Mouse (Mus musculus): Measurements from ENCODE around the gene Trir. TPM values are rescaled to one million over a fixed set of nuclear protein-coding genes. Genes with fewer than 3 reads are reported as not detected.
A peak's percentile ranks its signal among the peaks of the same experiment; 100 is the strongest.

Trir gene
- polyA plus RNA-seq (2012; rRNA removed) (163 and 168 TPM in 2 replicates), polyA plus RNA-seq (2014; fragmentation: Nextera tagmentation; extraction: Ambion mirVana) (135 and 156 TPM in 2 replicates)

- WGBS = 0% methylated on average over 49 of the region's 75 CpGs
- Histone ChIP-seq H3K27ac (replicated peaks; ENCODE audit: low read depth, low read length) (peak within 1 kb of the TSS; percentile 88), H3K4me1 (ENCODE audit: control insufficient read depth, insufficient read depth, low read length) (peaks cover 30% of the 10 kb centered on the region), H3K9ac (ENCODE audit: low read depth, low read length, severe bottlenecking) (peak within 1 kb of the TSS; percentile 97), H3K36me3 (ENCODE audit: control insufficient read depth, insufficient read depth, low read length) (peaks cover 46% of the 10 kb centered on the region), H3K4me2 (replicated peaks; ENCODE audit: low read depth, low read length, severe bottlenecking) (peak within 1 kb of the TSS; percentile 89), H3K9me3 (ENCODE audit: control insufficient read depth, low read length) (no peaks in the 10 kb centered on the region), H3K27me3 (ENCODE audit: control insufficient read depth, insufficient read depth, low read length) (no peaks in the 10 kb centered on the region), H3K4me3 (replicated peaks; ENCODE audit: low read length) (peak within 1 kb of the TSS; percentile 100)
- peak; percentile 98 for DNase-seq (ENCODE audit: low spot score)
- peak; percentile 94; the same call in 1 of the 2 replicates for TF ChIP-seq POLR2A (IDR thresholded peaks at IDR 0.05; ENCODE audit: borderline replicate concordance, extremely low read depth, insufficient read depth, insufficient read length)
- peak; percentile 84 for ATAC-seq (ENCODE audit: low FRiP score, low read depth)
Measured at GRCm38 (mm10) chr8:85026670-85027515, at the start of gene Trir. Gene Trir (plus strand): TSS chr8:85026823.

- Histone ChIP-seq H3K4me3 (replicated peaks; ENCODE audit: low read length) (peak overlapping the region; percentile 64), H3K4me1 (ENCODE audit: control insufficient read depth, insufficient read depth, low read length) (peaks cover 40% of the 10 kb centered on the region), H3K27ac (replicated peaks; ENCODE audit: low read depth, low read length) (no peak overlapping the region), H3K27me3 (ENCODE audit: control insufficient read depth, insufficient read depth, low read length) (peaks cover 15% of the 10 kb centered on the region), H3K9me3 (ENCODE audit: control insufficient read depth, low read length) (no peaks in the 10 kb centered on the region), H3K4me2 (replicated peaks; ENCODE audit: low read depth, low read length, severe bottlenecking) (peak overlapping the region; percentile 99), H3K36me3 (ENCODE audit: control insufficient read depth, insufficient read depth, low read length) (peaks cover 18% of the 10 kb centered on the region), H3K9ac (ENCODE audit: low read depth, low read length, severe bottlenecking) (peak overlapping the region; percentile 66)
- no peak for TF ChIP-seq POLR2A (IDR thresholded peaks at IDR 0.05; ENCODE audit: borderline replicate concordance, extremely low read depth, insufficient read depth, insufficient read length)
- ATAC-seq (ENCODE audit: low FRiP score, low read depth) = no peak
- DNase-seq (ENCODE audit: low spot score) = no peak
- 1% methylated on average over 65 of the region's 70 CpGs for WGBS
Measured at GRCm38 (mm10) chr8:84977435-84978247, 49.0 kb upstream of the Trir start.

GRCm38 (mm10) chr8:84978248-84978940 lies 48.2 kb upstream of the Trir start, which contains the start of gene Junb:
Gene Junb (minus strand): TSS chr8:84978718.
- peaks cover 40% of the 10 kb centered on the region for H3K4me1 ChIP-seq (ENCODE audit: control insufficient read depth, insufficient read depth, low read length)
- peak within 1 kb of the TSS; percentile 64 for H3K4me3 ChIP-seq (replicated peaks; ENCODE audit: low read length)
- ATAC-seq (ENCODE audit: low FRiP score, low read depth) = peak; percentile 73
- H3K4me2 ChIP-seq (replicated peaks; ENCODE audit: low read depth, low read length, severe bottlenecking) = peak within 1 kb of the TSS; percentile 99
- H3K27ac ChIP-seq (replicated peaks; ENCODE audit: low read depth, low read length) = 0 out of 2 replicates have a peak within 1 kb of the TSS, but pooled peaks have one; percentile 21
- WGBS = under 1% methylated on average over 62 of the region's 63 CpGs
- peak; percentile 97; the same call in 1 of the 2 replicates for TF ChIP-seq POLR2A (IDR thresholded peaks at IDR 0.05; ENCODE audit: borderline replicate concordance, extremely low read depth, insufficient read depth, insufficient read length)
- no peaks in the 10 kb centered on the region for H3K9me3 ChIP-seq (ENCODE audit: control insufficient read depth, low read length)
- H3K9ac ChIP-seq (ENCODE audit: low read depth, low read length, severe bottlenecking) = peak within 1 kb of the TSS; percentile 66
- peaks cover 15% of the 10 kb centered on the region for H3K27me3 ChIP-seq (ENCODE audit: control insufficient read depth, insufficient read depth, low read length)
- peak; percentile 84 for DNase-seq (ENCODE audit: low spot score)
- H3K36me3 ChIP-seq (ENCODE audit: control insufficient read depth, insufficient read depth, low read length) = peaks cover 11% of the 10 kb centered on the region

GRCm38 (mm10) chr8:84979599-84980421 lies 46.8 kb upstream of the Trir start:
- peak overlapping the region; percentile 44 for H3K9ac ChIP-seq (ENCODE audit: low read depth, low read length, severe bottlenecking)
- H3K9me3 ChIP-seq (ENCODE audit: control insufficient read depth, low read length) = no peaks in the 10 kb centered on the region
- H3K36me3 ChIP-seq (ENCODE audit: control insufficient read depth, insufficient read depth, low read length) = no peaks in the 10 kb centered on the region
- ATAC-seq (ENCODE audit: low FRiP score, low read depth) = peak; percentile 42
- no peak for TF ChIP-seq POLR2A (IDR thresholded peaks at IDR 0.05; ENCODE audit: borderline replicate concordance, extremely low read depth, insufficient read depth, insufficient read length)
- H3K27ac ChIP-seq (replicated peaks; ENCODE audit: low read depth, low read length) = 0 out of 2 replicates have a peak overlapping the region, but pooled peaks have one; percentile 21
- H3K4me2 ChIP-seq (replicated peaks; ENCODE audit: low read depth, low read length, severe bottlenecking) = peak overlapping the region; percentile 99
- H3K4me3 ChIP-seq (replicated peaks; ENCODE audit: low read length) = peak overlapping the region; percentile 64
- WGBS = 1% methylated on average over 26 of the region's 42 CpGs
- peaks cover 46% of the 10 kb centered on the region for H3K4me1 ChIP-seq (ENCODE audit: control insufficient read depth, insufficient read depth, low read length)
- peak; percentile 92 for DNase-seq (ENCODE audit: low spot score)
- peaks cover 15% of the 10 kb centered on the region for H3K27me3 ChIP-seq (ENCODE audit: control insufficient read depth, insufficient read depth, low read length)
